Mouse (Mus musculus) liver, adult 2 months (tissue): Measurements from ENCODE around the gene Fez1.

Source experiments
- CTCF ChIP-seq: fragments of 200-500 bp; IDR thresholded peaks from 2 replicates; pipeline ENCODE4 v1.5.1; 2011; ENCODE audit warnings: low read depth, low read length, control low read depth
- POLR2A ChIP-seq: fragments of 200-500 bp; IDR thresholded peaks from 2 replicates; pipeline ENCODE4 v1.6.1; 2011; ENCODE audit warnings: low read length, control low read depth; ENCODE audit not compliant: insufficient read depth; ENCODE audit errors: extremely low read depth

DNA sequence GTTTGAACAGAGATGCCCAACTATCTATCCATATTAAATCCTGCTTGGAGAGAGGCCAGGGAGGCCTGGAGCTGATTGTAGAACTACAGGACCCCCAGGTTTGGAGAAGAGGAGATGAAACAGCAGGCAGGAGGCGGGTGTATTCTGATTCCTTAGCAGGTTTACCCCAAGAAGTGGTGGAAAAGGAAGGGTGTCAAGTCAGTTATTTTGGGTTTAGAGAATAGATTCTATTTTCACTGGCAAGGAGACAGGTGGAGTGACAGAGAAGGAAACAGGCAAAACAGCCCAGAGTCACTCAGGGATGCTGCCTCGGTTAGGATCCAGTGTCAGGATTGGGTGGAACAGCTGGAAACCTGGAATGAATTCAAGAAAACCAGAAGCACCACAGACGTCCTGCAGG, 61.9 kb downstream of the Fez1 start:
- TF ChIP-seq CTCF = no peak
- TF ChIP-seq POLR2A = no peak
